Mouse (Mus musculus) layer of hippocampus, adult 18-20 months (tissue): ENCODE measurements at regions not wholly inside any gene's neighbourhood (a gene's known extent, or its start where the extent isn't known, plus 50 kb on each side); places are given as distances from the start of the nearest gene placed in this dataset.
"Not testable (repeated sequence)": the region's sequence is repeated elsewhere in the genome, so short reads cannot be mapped to it uniquely, and the experiment has no call there.

Experiments used
- DNase-seq, 2 experiments: peaks; one replicate each; pipeline ENCODE4 v3.0.0; 2022; ENCODE audit warnings: low spot score in 2 of 2

DNA sequence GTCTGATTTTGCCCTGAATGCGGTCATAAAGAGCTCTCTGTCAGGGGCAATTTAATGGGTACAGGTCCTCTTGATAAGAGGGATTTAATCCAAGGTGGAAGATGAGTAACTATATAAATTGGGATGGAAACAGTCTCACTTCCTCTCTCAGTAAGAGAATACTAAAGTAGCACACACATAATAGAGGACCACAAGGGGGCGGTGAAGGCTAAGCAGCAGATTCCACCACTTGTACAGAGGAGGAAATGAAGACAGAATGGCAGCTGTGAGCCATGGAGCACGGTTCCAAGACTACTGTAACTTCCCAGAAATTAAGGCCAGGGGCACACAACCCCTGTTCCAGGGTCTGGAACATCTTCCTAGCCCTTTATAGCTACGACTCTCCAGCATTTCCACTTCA, 262.6 kb upstream of the Ywhaq start:
- DNase-seq: not testable (repeated sequence)

DNA sequence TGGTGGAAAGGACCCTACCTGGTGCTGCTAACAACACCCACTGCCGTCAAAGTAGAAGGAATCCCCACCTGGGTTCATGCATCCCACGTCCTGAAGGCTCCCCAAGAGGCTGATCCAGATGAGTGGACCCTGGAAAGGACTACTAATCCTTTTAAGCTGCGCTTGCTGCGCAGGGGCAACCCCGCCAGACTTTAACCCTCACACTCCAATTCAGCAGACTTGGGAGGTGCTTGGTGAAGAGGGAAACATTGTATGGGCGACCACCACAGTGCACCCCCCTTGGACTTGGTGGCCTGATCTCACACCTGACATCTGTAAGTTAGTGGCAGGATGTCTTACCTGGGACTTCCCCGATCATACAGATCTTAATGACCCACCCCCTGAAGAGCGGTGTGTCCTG, 231.9 kb upstream of the Ywhaq start:
- not testable (repeated sequence) for DNase-seq

DNA sequence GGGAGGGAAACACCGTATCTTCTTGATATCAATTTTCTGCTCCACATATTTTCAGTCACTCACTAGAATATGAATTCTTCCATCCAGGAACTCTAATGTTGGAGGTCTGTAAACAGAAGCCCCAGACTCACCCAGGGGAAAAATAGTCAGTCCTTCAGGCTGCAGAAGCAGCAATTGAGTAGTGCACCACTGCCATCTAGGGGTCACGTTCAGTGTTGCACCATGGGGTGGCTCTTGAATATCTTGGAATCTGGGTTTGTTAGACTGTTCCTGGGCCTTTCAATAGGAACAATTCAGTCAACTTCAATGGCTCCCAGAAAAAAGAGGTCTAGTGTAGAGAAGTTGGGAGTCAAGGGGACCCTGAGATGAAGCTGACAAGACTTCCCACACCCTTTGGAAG, 196.3 kb upstream of the Ywhaq start:
- peak; percentile 40 to 80 for DNase-seq

DNA sequence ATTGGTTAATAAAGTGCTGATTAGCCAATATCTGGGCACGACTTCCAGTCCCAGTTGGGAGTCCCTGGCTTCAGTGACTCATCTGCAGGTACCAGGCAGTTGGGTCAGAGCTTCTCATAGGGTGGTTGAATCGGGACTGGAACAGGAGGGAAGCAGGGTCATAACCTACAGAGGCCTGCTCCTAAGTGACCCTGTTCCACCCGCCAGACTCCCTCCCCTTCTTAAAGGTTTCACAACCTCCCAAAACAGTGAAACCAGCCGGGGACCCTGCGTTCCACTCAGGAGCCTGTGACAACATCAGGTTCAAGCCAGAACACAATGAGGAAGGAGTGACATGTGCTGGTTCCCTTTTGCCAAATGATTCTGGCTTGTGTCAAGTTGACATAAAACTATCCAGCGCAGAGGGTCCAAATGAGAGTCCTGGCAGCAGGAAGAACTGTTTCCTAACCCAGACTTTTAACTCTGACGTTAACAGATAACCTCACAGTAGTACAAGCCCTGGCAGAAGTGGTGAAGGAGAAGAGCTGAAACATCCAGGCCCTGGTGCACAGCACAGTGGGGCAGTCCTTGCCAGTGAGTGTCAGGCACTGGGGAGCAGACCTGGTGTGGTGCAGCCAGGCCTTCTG, 151.1 kb upstream of the Ywhaq start:
- no peak for DNase-seq

DNA sequence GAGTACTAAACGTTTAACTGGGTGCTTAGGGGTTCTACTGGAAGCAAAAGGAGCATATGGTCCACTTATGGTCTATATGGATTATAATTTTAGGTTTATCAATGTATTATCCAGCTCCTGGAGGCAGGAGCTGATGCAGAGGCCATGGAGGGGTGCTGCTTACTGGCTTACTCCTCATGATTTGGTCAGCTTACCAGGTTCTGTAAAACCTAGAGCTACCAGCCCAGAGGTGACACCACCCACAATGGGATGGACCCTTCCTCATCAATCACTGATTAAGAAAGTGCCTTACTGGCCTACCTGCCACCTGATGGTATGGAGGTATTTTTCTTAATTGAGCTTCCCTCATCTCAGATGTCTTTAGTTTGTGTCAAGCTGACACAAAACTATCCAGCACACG, 126.5 kb upstream of the Ywhaq start:
- DNase-seq: not testable (repeated sequence)

DNA sequence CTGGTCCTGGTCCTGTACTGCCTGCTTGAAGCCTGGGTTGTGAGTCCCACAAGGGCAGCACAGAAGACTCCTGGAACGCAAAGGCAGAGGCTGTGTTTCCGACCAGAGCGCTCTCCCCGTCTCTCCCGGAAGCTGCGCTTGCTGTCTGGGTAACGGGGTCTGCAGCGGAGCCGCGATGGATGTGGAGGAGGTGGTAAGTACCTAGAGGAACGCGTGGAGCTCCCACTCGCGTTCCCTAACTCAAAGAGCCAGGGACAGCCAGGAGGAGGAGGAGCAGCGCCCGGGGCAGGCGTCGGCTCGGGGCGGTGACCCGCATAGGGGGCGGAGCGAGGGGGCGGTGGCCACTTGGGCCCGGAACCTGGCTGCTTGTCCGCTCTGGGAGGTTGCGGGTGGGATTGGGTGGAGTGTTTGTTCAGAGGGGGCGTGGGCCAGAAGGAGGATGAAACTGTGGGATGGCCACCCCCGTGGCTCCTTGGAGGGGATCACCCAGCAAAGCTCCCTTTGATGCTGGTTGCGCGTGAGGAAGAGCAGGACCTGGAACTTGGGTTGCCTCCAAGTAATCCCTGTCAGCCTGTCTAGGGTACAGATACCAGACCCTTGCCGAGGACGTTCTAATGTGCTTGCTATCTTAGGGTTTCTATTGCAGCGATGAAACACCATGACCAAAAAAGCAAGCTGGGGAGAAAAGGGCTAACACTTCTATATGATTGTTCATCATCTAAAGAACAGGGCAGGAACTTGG, 125.9 kb upstream of the Ywhaq start:
- peak; percentile 64 to 65 for DNase-seq

DNA sequence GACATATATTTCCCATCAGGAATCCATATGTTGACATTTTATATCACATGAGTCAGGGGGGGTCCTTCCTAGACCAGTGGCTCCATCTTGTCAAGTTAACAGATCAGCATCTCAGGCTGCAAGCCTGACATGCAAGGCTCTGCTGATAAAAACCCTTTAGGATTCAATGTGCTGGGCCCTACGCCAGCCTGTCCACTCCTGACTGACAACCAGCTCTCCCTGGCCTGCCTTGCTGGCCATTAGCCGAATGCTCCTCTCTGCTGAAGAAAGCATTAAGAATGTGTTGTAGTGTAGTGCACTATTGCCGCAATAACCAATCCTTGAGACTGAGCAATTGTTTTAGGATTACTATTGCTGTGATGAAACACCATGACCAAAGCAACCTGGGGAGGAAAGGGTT, 114.3 kb upstream of the Ywhaq start:
- DNase-seq: no peak

DNA sequence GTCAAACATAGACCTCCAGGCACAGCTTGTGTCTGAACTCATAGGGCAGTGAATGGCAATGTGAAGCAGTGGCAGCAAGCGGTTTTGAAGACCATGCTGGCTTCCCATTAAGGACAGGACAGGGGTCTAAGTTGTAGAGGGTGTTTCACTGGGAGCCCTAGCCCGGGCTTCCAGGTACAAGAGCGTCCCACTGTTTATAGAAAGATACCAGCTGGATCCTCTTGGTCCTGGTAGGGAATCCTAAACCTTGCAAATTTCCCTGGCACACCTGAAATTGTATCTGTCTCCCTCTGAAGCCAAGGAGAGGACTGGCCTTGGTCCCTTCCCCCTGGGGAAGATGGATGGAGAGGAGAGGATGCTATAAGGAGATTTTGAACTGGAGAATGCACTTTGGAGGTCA, 111.9 kb upstream of the Ywhaq start:
- DNase-seq: not testable (repeated sequence)

DNA sequence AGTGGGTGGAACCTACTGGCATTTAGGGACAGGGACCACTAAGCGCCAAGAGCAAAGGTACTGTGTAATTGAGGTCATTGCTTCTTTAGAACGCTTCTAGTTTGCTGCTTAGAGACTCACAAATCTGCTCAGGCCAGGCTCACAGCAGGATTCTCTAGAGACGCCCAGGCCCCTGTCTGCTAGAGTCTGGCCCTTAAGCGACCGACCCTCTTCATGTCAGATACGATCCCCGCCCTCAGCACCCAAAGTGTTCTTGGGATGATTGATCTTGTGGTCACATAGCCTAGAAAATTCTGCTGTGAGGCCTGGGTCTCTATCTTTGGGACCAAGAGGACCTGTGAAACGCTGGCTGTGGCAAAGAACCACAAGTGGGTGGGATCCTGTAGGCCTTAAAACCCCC, 109.9 kb upstream of the Ywhaq start:
- not testable (repeated sequence) for DNase-seq

DNA sequence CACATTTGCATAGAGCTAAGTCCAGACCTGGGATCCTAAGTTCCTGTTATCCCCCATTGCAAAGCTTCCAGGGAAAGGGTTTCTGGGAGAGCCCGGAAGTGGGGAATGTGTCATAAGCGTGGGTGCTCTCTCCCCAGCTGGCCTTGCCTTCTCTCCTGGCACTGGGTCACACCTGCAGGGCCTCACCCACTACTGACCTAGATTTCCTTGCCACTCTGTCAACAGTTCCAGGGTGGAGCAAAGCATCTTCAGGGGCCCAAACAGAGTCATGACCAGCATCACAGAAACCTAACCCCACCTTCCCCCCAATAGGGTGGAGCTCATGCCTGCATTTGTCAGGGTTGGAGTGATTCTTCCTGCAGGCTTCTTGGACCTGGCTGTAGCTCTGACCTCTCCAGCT, 109.5 kb upstream of the Ywhaq start:
- DNase-seq: not testable (repeated sequence)

DNA sequence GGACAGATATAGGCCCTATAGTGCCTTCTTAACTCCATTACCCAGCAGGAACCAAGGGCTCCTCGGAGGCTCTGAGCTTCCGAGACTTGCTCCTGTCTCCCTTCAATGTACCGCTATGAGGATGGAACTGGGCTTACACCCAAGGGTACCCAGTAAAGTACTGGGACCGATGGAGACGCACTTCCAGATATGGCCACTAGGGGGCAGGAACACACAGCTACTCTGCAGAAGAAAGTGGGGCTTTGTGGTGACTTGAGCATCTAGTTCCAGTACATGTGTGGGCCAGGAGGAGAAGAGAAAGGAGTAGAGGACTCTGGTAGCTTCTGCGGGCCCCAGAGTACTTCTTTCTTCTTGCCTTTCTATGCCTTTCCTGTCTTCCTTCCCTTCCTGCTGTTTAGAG, 108.1 kb upstream of the Ywhaq start:
- peak in 1 of 2 experiments; percentile 41 for DNase-seq

DNA sequence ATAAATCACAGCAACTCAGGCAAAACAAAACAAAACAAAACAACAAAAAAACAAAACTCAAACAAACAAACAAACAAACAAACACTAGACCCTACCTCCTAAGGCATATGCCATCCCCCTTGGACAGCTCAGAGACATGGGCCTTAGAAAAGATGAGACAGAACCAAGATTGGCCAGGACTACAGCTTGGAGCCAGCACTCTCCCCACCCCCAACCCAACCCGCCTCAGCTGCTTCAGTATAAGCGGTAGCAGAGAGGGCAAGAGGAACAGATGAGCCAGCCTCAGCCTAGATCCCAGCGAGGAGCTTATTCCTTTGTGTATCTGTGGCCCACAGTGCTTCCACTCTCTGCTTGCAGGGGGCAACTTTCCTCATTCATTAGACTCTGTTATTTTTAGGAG, 105.2 kb upstream of the Ywhaq start:
- no peak for DNase-seq

DNA sequence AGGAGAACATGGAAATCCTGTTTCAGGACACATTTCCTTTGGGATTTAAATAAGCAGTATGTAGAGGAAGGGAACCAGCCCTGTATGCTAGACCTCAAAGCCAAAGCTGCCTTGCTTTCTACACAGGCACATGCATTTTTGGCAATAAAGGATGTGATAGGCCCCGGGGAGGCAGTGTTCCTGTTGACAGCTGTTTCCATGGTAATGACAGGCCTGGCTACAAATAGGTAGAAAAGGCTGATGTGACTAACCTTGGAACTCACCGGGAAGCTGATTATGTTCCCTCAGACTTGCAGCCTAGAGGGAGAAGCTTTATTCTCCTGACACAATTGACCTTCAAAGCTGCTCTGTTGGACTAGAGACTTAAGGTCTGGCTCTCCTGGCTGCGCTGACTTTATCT, 101.6 kb upstream of the Ywhaq start:
- DNase-seq: peak in 1 of 2 experiments; percentile 37

DNA sequence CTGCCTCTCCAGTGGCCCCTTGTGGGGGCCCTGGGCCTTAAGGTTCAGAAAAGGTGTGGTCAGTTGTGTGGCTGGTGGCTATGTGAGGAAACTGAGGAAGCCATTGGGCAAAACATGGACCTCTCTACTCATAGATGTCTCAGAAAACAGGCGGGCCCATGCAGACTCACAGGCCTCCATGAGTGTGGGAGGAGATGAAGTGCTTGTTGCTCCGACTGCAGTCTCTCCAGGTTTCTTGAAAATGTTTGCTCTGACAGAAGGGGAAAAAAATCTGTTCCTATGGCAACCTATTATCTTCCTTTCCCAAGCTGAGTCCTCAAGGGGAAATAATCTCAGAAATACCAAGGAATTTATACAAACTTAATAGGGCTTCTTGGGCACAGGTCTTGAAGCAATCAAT, 95.3 kb upstream of the Ywhaq start:
- DNase-seq: peak; percentile 47 to 60

DNA sequence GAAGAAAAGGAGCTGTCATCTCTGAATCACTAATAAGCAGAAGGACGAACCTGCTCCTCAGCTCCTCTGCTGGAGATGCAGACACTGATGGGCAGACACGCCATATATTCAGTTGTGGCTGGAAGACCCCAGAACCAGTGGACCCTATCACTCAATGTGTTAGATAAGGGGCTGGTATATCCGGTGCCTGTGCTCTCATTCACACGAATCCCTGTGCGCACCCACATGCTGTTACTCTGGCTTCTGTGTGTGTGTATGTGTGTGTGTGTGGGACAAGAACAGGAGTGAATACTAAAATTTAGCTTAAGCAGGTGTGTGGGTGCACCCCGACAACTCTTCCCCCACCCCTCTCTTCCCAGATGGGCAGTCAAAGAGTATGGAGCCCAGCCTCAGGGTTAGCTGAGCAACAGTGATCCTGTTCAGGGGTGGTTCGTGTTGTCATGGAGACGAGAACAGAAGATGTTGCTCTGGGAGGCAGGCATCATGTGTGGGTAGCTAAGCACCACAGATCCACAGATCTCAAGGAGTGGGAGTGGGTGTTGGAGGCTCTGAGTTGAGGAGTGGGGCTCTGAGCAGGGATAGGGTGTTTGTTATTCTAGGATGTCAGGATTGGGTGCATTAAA, 93.7 kb upstream of the Ywhaq start:
- DNase-seq: peak; percentile 81 to 87

DNA sequence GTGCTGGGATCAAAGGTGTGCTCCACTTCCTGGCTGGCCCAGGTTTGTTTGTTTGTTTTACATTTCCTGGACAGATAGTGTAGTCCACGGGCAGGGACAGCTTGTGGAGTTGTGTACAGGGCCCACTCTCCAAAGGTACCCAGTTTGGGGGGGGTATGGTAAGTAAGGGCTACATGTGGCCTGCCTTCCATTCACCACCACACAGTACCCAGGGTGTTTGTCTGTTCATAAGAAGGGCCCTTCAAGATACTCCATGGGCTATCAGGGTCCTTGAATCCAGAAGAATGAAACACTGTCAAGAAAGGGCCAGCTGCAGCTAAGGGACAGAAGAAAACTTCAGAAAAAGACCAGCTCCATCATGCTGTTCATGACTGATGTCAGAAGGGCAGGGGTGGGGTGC, 89.6 kb upstream of the Ywhaq start:
- DNase-seq: no peak

DNA sequence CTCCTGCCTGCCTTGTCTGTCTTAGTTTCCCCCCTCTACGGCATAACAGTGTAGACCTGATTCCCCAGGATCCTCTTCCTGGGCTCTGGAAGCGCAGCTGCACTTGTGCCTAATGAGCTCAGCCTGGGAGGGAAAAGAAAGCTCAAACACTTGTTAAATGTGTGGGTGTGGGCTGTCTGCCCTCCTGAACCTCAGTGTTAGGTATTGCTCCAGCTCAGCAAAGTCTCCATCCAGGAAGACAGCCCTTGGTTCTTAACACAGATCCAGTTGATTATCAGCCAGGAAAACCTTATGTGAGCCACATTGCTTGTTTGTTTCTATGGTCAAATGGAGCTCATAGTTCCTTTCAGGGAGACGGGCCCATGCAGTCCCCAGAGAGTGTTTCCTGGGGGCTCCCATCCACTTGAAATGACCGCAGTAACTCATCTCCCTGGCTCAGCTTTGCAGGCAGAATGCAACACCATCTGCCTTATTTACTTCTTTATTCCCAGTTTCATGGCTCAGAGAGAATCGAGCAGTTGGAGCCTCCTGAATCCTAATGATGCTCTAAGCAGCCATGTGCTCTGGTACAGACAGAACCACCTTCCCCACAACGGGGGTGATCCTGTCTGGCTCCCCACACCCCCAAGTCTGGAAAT, 88.4 kb upstream of the Ywhaq start:
- peak; percentile 69 to 83 for DNase-seq

DNA sequence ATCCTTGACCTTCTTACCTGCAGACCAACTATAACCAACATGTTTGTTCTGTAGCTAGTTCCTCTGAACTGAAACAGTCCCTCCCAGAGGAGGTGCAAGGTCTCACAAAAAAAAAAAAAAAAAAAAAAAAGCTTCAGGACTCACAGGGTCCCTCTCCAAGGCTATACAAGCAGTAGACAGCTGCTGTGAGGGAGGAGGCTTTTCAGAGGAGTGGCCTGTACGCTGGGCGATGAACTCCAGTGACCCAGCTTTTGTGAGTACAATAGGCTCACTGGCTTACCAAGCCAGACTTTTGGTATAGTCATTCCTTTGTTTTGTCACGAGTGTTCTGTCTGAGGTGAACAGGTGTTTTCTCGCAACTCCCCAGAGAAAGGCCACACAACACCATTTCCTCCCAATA, 85.8 kb upstream of the Ywhaq start:
- DNase-seq: no peak

DNA sequence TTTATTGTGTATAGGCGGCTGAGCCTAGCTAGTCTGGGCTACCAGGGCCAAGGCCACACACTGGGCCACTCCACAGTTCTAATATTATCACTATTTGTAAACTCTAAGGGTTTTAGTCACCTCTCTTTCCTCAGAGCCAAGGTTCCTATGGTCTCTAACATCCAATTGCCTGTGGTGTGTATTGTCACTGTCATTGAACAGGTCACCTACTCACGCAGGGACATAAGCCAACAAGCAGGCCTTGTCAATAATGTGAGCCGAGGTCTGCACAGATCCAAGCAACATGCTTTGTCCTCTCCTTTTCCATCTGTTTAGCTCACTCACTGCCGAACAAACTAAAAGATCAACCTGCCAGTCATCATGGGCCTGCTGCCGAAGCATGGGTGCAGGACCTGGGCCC, 79.5 kb upstream of the Ywhaq start:
- DNase-seq: no peak

DNA sequence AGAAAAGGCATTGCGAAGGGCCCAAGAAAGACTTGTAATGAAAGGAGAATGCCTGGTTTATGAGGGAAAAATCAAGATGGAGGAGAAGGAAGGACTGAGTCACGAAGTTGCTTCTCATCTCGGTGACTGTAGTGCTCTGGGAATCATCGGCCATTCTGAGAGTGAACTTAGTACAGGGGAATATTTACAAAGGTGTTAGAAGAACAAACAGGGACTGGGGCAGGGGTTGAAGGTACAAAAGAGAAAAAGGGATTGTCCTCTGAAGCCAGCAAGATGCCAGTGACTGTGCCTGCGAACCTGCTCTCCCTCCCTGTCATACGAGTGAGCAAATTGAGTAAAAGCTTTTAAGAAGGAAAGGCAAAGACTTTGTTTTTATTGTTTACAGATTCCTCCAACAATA, 78.1 kb upstream of the Ywhaq start:
- no peak for DNase-seq

DNA sequence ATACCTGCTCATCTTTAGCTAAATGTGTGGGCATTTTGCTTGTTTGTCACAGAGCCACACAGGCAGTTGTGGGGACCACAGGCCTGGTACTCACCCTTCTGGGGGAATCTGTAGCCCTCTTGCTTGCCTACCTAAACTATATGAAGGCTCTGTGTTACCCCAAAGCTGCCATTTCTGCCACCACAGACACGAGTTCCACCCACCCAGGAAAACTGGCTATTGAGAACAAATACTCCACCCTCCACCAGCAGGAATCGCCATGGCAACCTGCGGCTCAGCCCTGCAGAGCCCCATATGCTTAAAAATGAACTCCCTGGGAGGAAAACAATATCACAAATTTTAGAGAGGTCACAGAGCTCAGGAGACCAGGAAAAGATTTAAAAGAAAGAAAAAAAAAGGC, 76.0 kb upstream of the Ywhaq start:
- peak; percentile 64 to 78 for DNase-seq
